Mouse (Mus musculus): ENCODE measurements around the gene Rabgap1l. TPM values are rescaled to one million over a fixed set of nuclear protein-coding genes. Genes with fewer than 3 reads are reported as not detected.

The Rabgap1l gene
- polyA plus RNA-seq, 1 experiment from 2014 or later = 10.1 TPM

GRCm38 (mm10) chr1:160277940-160278682, 514.9 kb downstream of the Rabgap1l start:
- Histone ChIP-seq H3K9me3 (replicated peaks) (no peaks in the 10 kb centered on the region), H3K27me3 (no peaks in the 10 kb centered on the region), H3K9ac (no peak overlapping the region), H3K4me3 (replicated peaks) (no peak overlapping the region), H3K4me1 (no peaks in the 10 kb centered on the region), H3K36me3 (no peaks in the 10 kb centered on the region), H3K27ac (no peak overlapping the region), H3K4me2 (no peak overlapping the region)
- no peak for ATAC-seq (replicated peaks; ENCODE audit: low FRiP score)
- WGBS = 89% methylated on average over 3 of the region's 3 CpGs

GRCm38 (mm10) chr1:160275248-160275647, 517.8 kb downstream of the Rabgap1l start:
- 61% methylated on average over 2 of the region's 2 CpGs for WGBS
- Histone ChIP-seq H3K27ac (no peak overlapping the region), H3K4me3 (replicated peaks) (no peak overlapping the region), H3K9me3 (replicated peaks) (no peaks in the 10 kb centered on the region), H3K27me3 (no peaks in the 10 kb centered on the region), H3K36me3 (no peaks in the 10 kb centered on the region), H3K9ac (no peak overlapping the region), H3K4me1 (no peaks in the 10 kb centered on the region), H3K4me2 (no peak overlapping the region)
- ATAC-seq (replicated peaks; ENCODE audit: low FRiP score) = no peak

GRCm38 (mm10) chr1:160273133-160273743, 519.8 kb downstream of the Rabgap1l start:
- H3K36me3 ChIP-seq = no peaks in the 10 kb centered on the region
- no peak overlapping the region for H3K4me2 ChIP-seq
- WGBS = 83% methylated on average over 7 of the region's 7 CpGs
- no peak for ATAC-seq (replicated peaks; ENCODE audit: low FRiP score)
- no peak overlapping the region for H3K9ac ChIP-seq
- no peak overlapping the region for H3K4me3 ChIP-seq (replicated peaks)
- no peaks in the 10 kb centered on the region for H3K4me1 ChIP-seq
- H3K27ac ChIP-seq = no peak overlapping the region
- H3K27me3 ChIP-seq = no peaks in the 10 kb centered on the region
- H3K9me3 ChIP-seq (replicated peaks) = no peaks in the 10 kb centered on the region

GRCm38 (mm10) chr1:160271282-160271967, 521.6 kb downstream of the Rabgap1l start:
- ATAC-seq (replicated peaks; ENCODE audit: low FRiP score) = no peak
- 48% methylated on average over 1 of the region's 1 CpGs for WGBS
- H3K27ac ChIP-seq = no peak overlapping the region

GRCm38 (mm10) chr1:160268322-160268721, 524.7 kb downstream of the Rabgap1l start:
- Histone ChIP-seq H3K27ac (no peak overlapping the region), H3K9ac (no peak overlapping the region), H3K27me3 (no peaks in the 10 kb centered on the region), H3K4me2 (no peak overlapping the region), H3K4me3 (replicated peaks) (no peak overlapping the region), H3K9me3 (replicated peaks) (no peaks in the 10 kb centered on the region), H3K36me3 (no peaks in the 10 kb centered on the region), H3K4me1 (no peaks in the 10 kb centered on the region)
- WGBS = 75% methylated on average over 3 of the region's 3 CpGs
- no peak for ATAC-seq (replicated peaks; ENCODE audit: low FRiP score)

More at GRCm38 (mm10) chr1:160271282-160271967, 521.6 kb downstream of the Rabgap1l start:
- H3K36me3 ChIP-seq = no peaks in the 10 kb centered on the region
- no peak overlapping the region for H3K4me2 ChIP-seq
- H3K9me3 ChIP-seq (replicated peaks) = no peaks in the 10 kb centered on the region
- H3K4me1 ChIP-seq = no peaks in the 10 kb centered on the region
- H3K9ac ChIP-seq = no peak overlapping the region
- no peaks in the 10 kb centered on the region for H3K27me3 ChIP-seq
- no peak overlapping the region for H3K4me3 ChIP-seq (replicated peaks)

- Histone ChIP-seq H3K27ac (0 out of 2 replicates have a peak overlapping the region, but pooled peaks have one; percentile 10), H3K9ac (no peak overlapping the region), H3K27me3 (no peaks in the 10 kb centered on the region), H3K4me1 (0 out of 2 replicates have a peak, but pooled peaks cover 6% of the 10 kb centered on the region), H3K9me3 (replicated peaks) (no peaks in the 10 kb centered on the region), H3K4me2 (no peak overlapping the region), H3K36me3 (no peaks in the 10 kb centered on the region), H3K4me3 (replicated peaks) (no peak overlapping the region)
- WGBS = 79% methylated on average over 16 of the region's 16 CpGs
- no peak for ATAC-seq (replicated peaks; ENCODE audit: low FRiP score)
Observed at GRCm38 (mm10) chr1:160263630-160264346, 529.2 kb downstream of the Rabgap1l start.

- Histone ChIP-seq H3K9ac (no peak overlapping the region), H3K27ac (no peak overlapping the region), H3K27me3 (no peaks in the 10 kb centered on the region), H3K4me3 (replicated peaks) (no peak overlapping the region), H3K4me2 (no peak overlapping the region), H3K9me3 (replicated peaks) (no peaks in the 10 kb centered on the region), H3K36me3 (no peaks in the 10 kb centered on the region), H3K4me1 (0 out of 2 replicates have a peak, but pooled peaks cover 6% of the 10 kb centered on the region)
- 78% methylated on average over 5 of the region's 5 CpGs for WGBS
- ATAC-seq (replicated peaks; ENCODE audit: low FRiP score) = no peak
Observed at GRCm38 (mm10) chr1:160263053-160263452, 530.0 kb downstream of the Rabgap1l start.

GRCm38 (mm10) chr1:160262415-160262814, 530.6 kb downstream of the Rabgap1l start:
- H3K27ac ChIP-seq = no peak overlapping the region
- no peak for ATAC-seq (replicated peaks; ENCODE audit: low FRiP score)
- H3K4me3 ChIP-seq (replicated peaks) = no peak overlapping the region
- H3K36me3 ChIP-seq = no peaks in the 10 kb centered on the region
- H3K4me2 ChIP-seq = no peak overlapping the region
- 0 out of 2 replicates have a peak, but pooled peaks cover 6% of the 10 kb centered on the region for H3K4me1 ChIP-seq
- WGBS = 61% methylated on average over 4 of the region's 4 CpGs
- no peaks in the 10 kb centered on the region for H3K27me3 ChIP-seq
- no peaks in the 10 kb centered on the region for H3K9me3 ChIP-seq (replicated peaks)
- H3K9ac ChIP-seq = no peak overlapping the region

GRCm38 (mm10) chr1:160261849-160262248, 531.2 kb downstream of the Rabgap1l start:
- no peak overlapping the region for H3K4me2 ChIP-seq
- H3K36me3 ChIP-seq = no peaks in the 10 kb centered on the region
- H3K9ac ChIP-seq = no peak overlapping the region
- no peak for ATAC-seq (replicated peaks; ENCODE audit: low FRiP score)
- 67% methylated on average over 2 of the region's 2 CpGs for WGBS
- no peaks in the 10 kb centered on the region for H3K9me3 ChIP-seq (replicated peaks)
- no peaks in the 10 kb centered on the region for H3K27me3 ChIP-seq
- 0 out of 2 replicates have a peak, but pooled peaks cover 6% of the 10 kb centered on the region for H3K4me1 ChIP-seq
- H3K27ac ChIP-seq = no peak overlapping the region
- no peak overlapping the region for H3K4me3 ChIP-seq (replicated peaks)

- Histone ChIP-seq H3K9me3 (replicated peaks) (no peaks in the 10 kb centered on the region), H3K4me2 (no peak overlapping the region), H3K27ac (no peak overlapping the region), H3K4me1 (0 out of 2 replicates have a peak, but pooled peaks cover 6% of the 10 kb centered on the region), H3K9ac (no peak overlapping the region), H3K27me3 (no peaks in the 10 kb centered on the region), H3K4me3 (replicated peaks) (no peak overlapping the region), H3K36me3 (no peaks in the 10 kb centered on the region)
- no peak for ATAC-seq (replicated peaks; ENCODE audit: low FRiP score)
- WGBS = 87% methylated on average over 4 of the region's 4 CpGs
Observed at GRCm38 (mm10) chr1:160260605-160261004, 532.4 kb downstream of the Rabgap1l start.

- WGBS = 62% methylated on average over 7 of the region's 7 CpGs
- H3K9me3 ChIP-seq (replicated peaks) = no peaks in the 10 kb centered on the region
- 0 out of 2 replicates have a peak, but pooled peaks have one; percentile 46 for ATAC-seq (replicated peaks; ENCODE audit: low FRiP score)
Observed at GRCm38 (mm10) chr1:160259884-160260283, 533.1 kb downstream of the Rabgap1l start.

More at GRCm38 (mm10) chr1:160259884-160260283, 533.1 kb downstream of the Rabgap1l start:
- Histone ChIP-seq H3K9ac (no peak overlapping the region), H3K4me3 (replicated peaks) (no peak overlapping the region), H3K27ac (no peak overlapping the region), H3K4me1 (0 out of 2 replicates have a peak, but pooled peaks cover 6% of the 10 kb centered on the region), H3K36me3 (no peaks in the 10 kb centered on the region), H3K27me3 (no peaks in the 10 kb centered on the region), H3K4me2 (no peak overlapping the region)
